Mouse (Mus musculus) left cerebral cortex, postnatal 14 days (tissue): ENCODE results near the gene Uncx. TPM values are rescaled to one million over a fixed set of nuclear protein-coding genes. Genes with fewer than 3 reads are reported as not detected.
"Not testable (repeated sequence)": the region's sequence is repeated elsewhere in the genome, so short reads cannot be mapped to it uniquely, and the experiment has no call there.

Source experiments
- DNase-seq, 2 experiments: peaks; one replicate each; pipeline ENCODE4 v3.0.0; 2021 to 2022; ENCODE audit warnings: low spot score in 2 of 2, mixed read lengths in 1 of 2
- intact Hi-C: fragments of 180-260 bp; cut with DNase I; formaldehyde crosslinking; loops from one replicate; pipeline ENCODE4 v1.15.1; 2025
- total RNA-seq, 2 experiments: library from RNA; stranded (reverse); gene quantifications; 2 replicates each; pipeline ENCODE4 v1.2.3; 2021

Uncx gene
- total RNA-seq, 2 experiments from 2014 or later: 0.48 TPM; not detected in 1

DNA sequence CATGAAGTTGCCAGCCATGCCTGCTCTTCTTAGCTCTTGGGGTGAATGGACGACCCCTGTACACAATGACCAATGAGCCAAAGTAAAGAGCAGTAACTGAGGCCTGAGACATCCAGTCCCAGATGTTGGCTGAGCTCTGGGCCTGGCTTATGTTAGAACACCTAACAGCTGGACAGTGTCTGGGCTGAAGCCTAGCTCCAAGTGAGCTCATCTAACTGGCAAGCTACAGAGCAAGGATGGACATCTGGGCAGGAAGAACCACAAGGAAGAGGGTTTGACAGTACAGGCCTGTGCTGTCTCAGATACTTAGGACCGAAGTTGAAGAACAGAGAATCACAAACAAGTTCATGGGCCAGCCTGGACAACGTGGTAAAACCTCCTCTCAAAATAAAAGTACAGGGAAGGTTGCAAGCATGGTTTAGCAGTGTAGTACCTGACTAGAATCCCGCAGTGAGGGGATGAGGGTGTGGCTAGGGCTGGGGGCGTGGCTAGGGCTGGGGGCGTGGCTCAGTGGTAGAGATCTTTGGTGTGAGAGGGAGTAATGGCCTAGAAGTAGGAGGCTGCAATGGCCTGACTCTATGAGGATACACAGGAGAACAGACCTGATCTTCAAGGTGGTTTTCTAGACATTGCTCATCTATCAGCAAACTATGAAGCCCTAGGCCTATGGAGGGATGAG is 47.5 kb downstream of the Uncx start:
- DNase-seq, intact Hi-C loops: not testable (repeated sequence)

DNA sequence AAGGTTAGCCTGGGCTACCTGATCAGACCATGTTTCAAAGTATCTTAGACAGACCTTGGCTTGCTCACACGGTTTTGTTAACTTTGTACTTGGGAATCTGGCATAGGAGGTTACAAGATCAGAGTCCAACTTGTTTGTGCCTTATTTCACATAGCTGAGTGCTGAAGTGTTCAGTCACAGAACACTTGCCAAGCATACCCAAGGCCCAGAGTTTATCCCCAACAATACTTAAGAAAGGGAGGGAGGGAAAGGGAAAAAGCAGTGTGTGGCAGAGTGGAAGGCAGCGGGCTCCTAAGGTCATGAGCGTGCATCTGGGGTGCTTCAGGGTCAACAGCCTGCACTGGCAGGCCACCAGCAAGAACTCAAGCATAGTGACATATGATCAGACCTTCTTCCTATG is 48.7 kb downstream of the Uncx start:
- intact Hi-C loops: no loop called here
- no peak for DNase-seq

- intact Hi-C loops: no loop called here
Observed at GRCm38 (mm10) chr5:139592850-139593249, 49.6 kb downstream of the Uncx start.

GRCm38 (mm10) chr5:139593746-139594145 is 50.5 kb downstream of the Uncx start:
- DNase-seq: no peak
- intact Hi-C loops: no loop called here

More at GRCm38 (mm10) chr5:139592850-139593249, 49.6 kb downstream of the Uncx start:
- DNase-seq: no peak

DNA sequence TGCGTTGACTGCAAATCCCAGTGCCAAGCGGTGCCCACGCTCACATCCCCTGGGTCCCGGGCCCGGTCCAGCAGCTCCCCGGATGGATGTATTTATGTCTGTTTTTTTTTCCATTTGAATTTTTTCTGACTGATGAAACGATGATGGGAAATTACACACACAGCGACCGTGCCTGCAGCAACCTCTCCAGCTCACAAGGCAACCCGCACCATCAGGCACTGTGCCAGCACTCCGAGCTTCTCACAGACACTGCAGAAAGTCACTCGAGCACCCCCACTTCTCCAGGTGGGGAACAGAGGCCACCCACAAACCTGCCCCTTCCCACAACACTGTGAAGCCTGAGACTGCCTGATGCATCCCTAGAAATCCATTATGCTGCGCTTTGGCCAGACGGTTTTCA is 51.7 kb downstream of the Uncx start:
- intact Hi-C loops: no loop called here
- DNase-seq: no peak

Other genes starting within 250 kb of the Uncx start
- 100 to 1,000 TPM; 360 to 394 TPM for gene Adap1, start 217.9 kb upstream of the Uncx start, total RNA-seq
- 10 to 100 TPM; 79.8 to 82.2 TPM for gene Cox19, start 192.1 kb upstream of the Uncx start, total RNA-seq
- gene Cyp2w1, start 190.9 kb upstream of the Uncx start, total RNA-seq: not detected
- gene Gpr146, start 165.8 kb upstream of the Uncx start, total RNA-seq: 10 to 100 TPM; 11.0 to 11.3 TPM
- under 1 TPM in 1 of 2 experiments, not detected in 1; 0.23 TPM for gene C130050O18Rik, start 138.2 kb upstream of the Uncx start, total RNA-seq
- gene Gper1, start 120.3 kb upstream of the Uncx start, total RNA-seq: 1 to 10 TPM; 4.4 to 4.7 TPM
- 10 to 100 TPM; 16.6 to 17.6 TPM for gene 3110082I17Rik, start 83.0 kb upstream of the Uncx start, total RNA-seq
- 10 to 100 TPM; 83.3 to 95.8 TPM for gene Zfand2a, start 58.9 kb upstream of the Uncx start, total RNA-seq
- gene Micall2, start 192.8 kb downstream of the Uncx start, total RNA-seq: 1 to 10 TPM; 1.6 to 2.8 TPM
- 100 to 1,000 TPM in 1 of 2 experiments, 10 to 100 TPM in 1; 96.8 to 102 TPM for gene Ints1, start 232.2 kb downstream of the Uncx start, total RNA-seq
- 1 to 10 TPM; 7.6 to 8.5 TPM for gene Mafk, start 248.0 kb downstream of the Uncx start, total RNA-seq